Mouse (Mus musculus) erythroblast, embryonic 14.5 days (primary cell): ENCODE results near the gene Apobec4. TPM values are rescaled to one million over a fixed set of nuclear protein-coding genes. Genes with fewer than 3 reads are reported as not detected.

ENCODE experiments used
- H3K27me3 ChIP-seq: 2 replicates; pipeline ENCODE4 v1.6.1; 2012; ENCODE audit warnings: inconsistent platforms; ENCODE audit not compliant: control insufficient read depth
- H3K36me3 ChIP-seq: 2 replicates; pipeline ENCODE4 v1.6.1; 2012; ENCODE audit warnings: mild to moderate bottlenecking, inconsistent platforms; ENCODE audit not compliant: control insufficient read depth
- H3K4me1 ChIP-seq: 2 replicates; pipeline ENCODE4 v1.6.1; 2012; ENCODE audit warnings: inconsistent platforms; ENCODE audit not compliant: control insufficient read depth
- H3K4me3 ChIP-seq: replicated peaks from 2 replicates; pipeline ENCODE3; 2012; ENCODE audit warnings: moderate library complexity, mild to moderate bottlenecking, inconsistent platforms
- H3K9me3 ChIP-seq: 2 replicates; pipeline ENCODE4 v1.6.1; 2012; ENCODE audit warnings: low read length, inconsistent platforms, mixed read lengths; ENCODE audit not compliant: control insufficient read depth
- GATA1 ChIP-seq: IDR thresholded peaks from 2 replicates; pipeline ENCODE4 v1.6.1; 2012; ENCODE audit warnings: low read length, inconsistent platforms, mixed read lengths
- TAL1 ChIP-seq: IDR thresholded peaks from 3 replicates; pipeline ENCODE4 v1.6.1; 2012; ENCODE audit warnings: low read length, inconsistent platforms, mixed read lengths
- polyA plus RNA-seq: library from polyadenylated mRNA; stranded (reverse); fragments of >175 nt; gene quantifications from 2 replicates; pipeline ENCODE4 v1.2.3, GENCODE M21; 2012

Gene Apobec4
- not detected in 2 replicates for polyA plus RNA-seq

GRCm38 (mm10) chr1:152750312-152750965 is at the start of gene Apobec4:
TSS of gene Apobec4 (plus strand) at chr1:152750551.
- H3K4me3 ChIP-seq = no peak within 1 kb of the TSS
- H3K27me3 ChIP-seq = no peaks in the 10 kb centered on the region
- H3K36me3 ChIP-seq = no peaks in the 10 kb centered on the region
- TF ChIP-seq TAL1 (no peak), GATA1 (no peak)
- no peaks in the 10 kb centered on the region for H3K9me3 ChIP-seq
- H3K4me1 ChIP-seq = no peaks in the 10 kb centered on the region

- Histone ChIP-seq H3K4me1 (no peaks in the 10 kb centered on the region), H3K9me3 (no peaks in the 10 kb centered on the region), H3K27me3 (no peaks in the 10 kb centered on the region), H3K4me3 (no peak overlapping the region), H3K36me3 (no peaks in the 10 kb centered on the region)
- TF ChIP-seq TAL1 (no peak), GATA1 (no peak)
These were observed 49.3 kb upstream of the Apobec4 start for GRCm38 (mm10) chr1:152701066-152701465.

- no peaks in the 10 kb centered on the region for H3K36me3 ChIP-seq
These were observed 47.4 kb upstream of the Apobec4 start for GRCm38 (mm10) chr1:152702920-152703319.

GRCm38 (mm10) chr1:152703941-152704340 is 46.4 kb upstream of the Apobec4 start:
- no peak for TF ChIP-seq GATA1
- no peak for TF ChIP-seq TAL1
- H3K9me3 ChIP-seq = no peaks in the 10 kb centered on the region
- H3K4me1 ChIP-seq = no peaks in the 10 kb centered on the region
- no peaks in the 10 kb centered on the region for H3K36me3 ChIP-seq
- H3K4me3 ChIP-seq = no peak overlapping the region
- H3K27me3 ChIP-seq = no peaks in the 10 kb centered on the region

More at GRCm38 (mm10) chr1:152702920-152703319, 47.4 kb upstream of the Apobec4 start:
- no peak overlapping the region for H3K4me3 ChIP-seq
- H3K9me3 ChIP-seq = no peaks in the 10 kb centered on the region
- H3K27me3 ChIP-seq = no peaks in the 10 kb centered on the region
- H3K4me1 ChIP-seq = no peaks in the 10 kb centered on the region
- TF ChIP-seq GATA1 (no peak), TAL1 (no peak)

GRCm38 (mm10) chr1:152707560-152707959 is 42.8 kb upstream of the Apobec4 start:
- Histone ChIP-seq H3K36me3 (no peaks in the 10 kb centered on the region), H3K27me3 (no peaks in the 10 kb centered on the region), H3K9me3 (no peaks in the 10 kb centered on the region), H3K4me3 (no peak overlapping the region), H3K4me1 (no peaks in the 10 kb centered on the region)
- TF ChIP-seq GATA1 = no peak
- TF ChIP-seq TAL1 = no peak

- no peaks in the 10 kb centered on the region for H3K9me3 ChIP-seq
- no peak overlapping the region for H3K4me3 ChIP-seq
- no peaks in the 10 kb centered on the region for H3K36me3 ChIP-seq
- H3K4me1 ChIP-seq = no peaks in the 10 kb centered on the region
- no peaks in the 10 kb centered on the region for H3K27me3 ChIP-seq
- TF ChIP-seq TAL1 = no peak
- no peak for TF ChIP-seq GATA1
These were observed 39.3 kb upstream of the Apobec4 start for GRCm38 (mm10) chr1:152711037-152711436.

GRCm38 (mm10) chr1:152713924-152714323 is 36.4 kb upstream of the Apobec4 start:
- Histone ChIP-seq H3K9me3 (no peaks in the 10 kb centered on the region), H3K36me3 (no peaks in the 10 kb centered on the region), H3K4me1 (no peaks in the 10 kb centered on the region), H3K27me3 (no peaks in the 10 kb centered on the region), H3K4me3 (no peak overlapping the region)
- TF ChIP-seq TAL1 (no peak), GATA1 (no peak)

- no peak overlapping the region for H3K4me3 ChIP-seq
- no peaks in the 10 kb centered on the region for H3K27me3 ChIP-seq
- H3K4me1 ChIP-seq = no peaks in the 10 kb centered on the region
- H3K9me3 ChIP-seq = no peaks in the 10 kb centered on the region
- TF ChIP-seq TAL1 (no peak), GATA1 (no peak)
- no peaks in the 10 kb centered on the region for H3K36me3 ChIP-seq
These were observed 35.9 kb upstream of the Apobec4 start for GRCm38 (mm10) chr1:152714405-152714804.

- H3K4me3 ChIP-seq = no peak overlapping the region
- H3K9me3 ChIP-seq = no peaks in the 10 kb centered on the region
- TF ChIP-seq GATA1 (no peak), TAL1 (no peak)
- no peaks in the 10 kb centered on the region for H3K4me1 ChIP-seq
- no peaks in the 10 kb centered on the region for H3K27me3 ChIP-seq
- no peaks in the 10 kb centered on the region for H3K36me3 ChIP-seq
These were observed 33.0 kb upstream of the Apobec4 start for GRCm38 (mm10) chr1:152717329-152717728.

- no peak overlapping the region for H3K4me3 ChIP-seq
- H3K9me3 ChIP-seq = no peaks in the 10 kb centered on the region
- no peaks in the 10 kb centered on the region for H3K4me1 ChIP-seq
- no peaks in the 10 kb centered on the region for H3K27me3 ChIP-seq
- H3K36me3 ChIP-seq = no peaks in the 10 kb centered on the region
- TF ChIP-seq TAL1 = no peak
- TF ChIP-seq GATA1 = no peak
These were observed 32.2 kb upstream of the Apobec4 start for GRCm38 (mm10) chr1:152718200-152718599.
